ENCODE assay signal across 8 mouse cellular contexts in the genomic region with DNA sequence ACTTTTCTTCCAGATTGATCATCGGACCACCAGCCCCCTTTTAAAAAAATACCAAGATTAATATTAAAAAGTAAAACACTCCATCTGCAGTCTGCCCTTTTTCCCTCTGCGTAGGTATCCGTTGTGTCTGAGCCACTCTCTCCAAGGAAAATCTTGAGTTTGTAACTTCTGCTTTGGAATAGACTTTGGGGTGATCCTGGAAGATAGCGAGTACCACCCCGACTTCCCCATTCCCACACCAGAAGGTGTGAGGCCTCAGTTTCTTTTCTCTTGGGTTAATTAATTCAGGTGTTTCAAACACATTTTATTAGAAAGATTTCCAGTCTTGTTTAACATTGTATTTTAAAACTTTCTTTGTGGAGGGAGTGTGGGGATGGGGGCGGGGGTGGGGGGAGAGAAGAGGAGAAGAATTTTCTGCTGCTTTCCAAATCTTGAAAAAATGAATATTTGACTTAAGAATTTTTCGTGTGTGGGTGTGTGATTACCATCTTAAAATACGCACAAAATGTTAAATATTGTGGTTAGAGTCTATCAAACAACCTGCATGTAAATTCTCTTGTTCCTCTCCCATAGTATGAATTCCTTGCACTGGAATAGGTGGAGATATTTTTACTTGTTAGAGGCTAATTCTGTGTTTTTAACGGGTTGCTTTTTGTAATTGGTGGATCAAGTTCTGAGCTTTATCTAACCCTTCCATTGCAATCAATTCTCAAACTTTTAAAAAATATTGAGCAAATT. TPM values are rescaled to one million over a fixed set of nuclear protein-coding genes. Genes with fewer than 3 reads are reported as not detected.
DNase-seq lines count a peak whose midpoint lies in the region; ATAC-seq and TF ChIP-seq lines count a peak whose summit lies in the region.

No protein-coding gene starts in this region.

- TF ChIP-seq POLR2A in ES-Bruce4 (IDR thresholded peaks at IDR 0.05; ENCODE audit: insufficient read depth, low read length), result no peak

- peak overlapping the region; percentile 75 to 87 for H3K4me3 ChIP-seq in heart, embryonic 14.5 days (ENCODE audit: control insufficient read depth in 1 of 2, insufficient read depth in 1 of 2, low read depth in 1 of 2, low read length in 2 of 2)
- H3K4me3 ChIP-seq in ES-Bruce4 (ENCODE audit: low read depth, low read length), result peak overlapping the region; percentile 95
- peak overlapping the region; percentile 88 for H3K4me3 ChIP-seq in forebrain, embryonic 15.5 days
- peak overlapping the region; percentile 85 for H3K4me3 ChIP-seq in liver, embryonic 16.5 days (ENCODE audit: low read depth, low read length)

- DNase-seq in heart, adult 8-10 months (ENCODE audit: low spot score), result no peak
- DNase-seq in layer of hippocampus, adult 11-12 months (ENCODE audit: low spot score), result no peak
- DNase-seq in embryo, embryonic 9.5 days (ENCODE audit: extremely low spot score), result no peak
- no peak for DNase-seq in B cell, adult 2 months

- ATAC-seq in heart, embryonic 14.5 days (ENCODE audit: insufficient number of reproducible peaks, insufficient read depth, low FRiP score, low read depth), result no peak
- no peak for ATAC-seq in forebrain, embryonic 15.5 days (replicated peaks)
- no peak for ATAC-seq in liver, embryonic 16.5 days (ENCODE audit: low read depth)

- no peak for TF ChIP-seq CTCF in ES-Bruce4 (IDR thresholded peaks at IDR 0.05; ENCODE audit: low read depth, low read length)

- TF ChIP-seq EP300 in ES-Bruce4 (IDR thresholded peaks at IDR 0.05; ENCODE audit: insufficient read depth, low read depth, low read length), result no peak

- H3K4me1 ChIP-seq in heart, embryonic 14.5 days (ENCODE audit: control insufficient read depth in 2 of 2, insufficient read depth in 2 of 2, low read length in 2 of 2), result peaks cover 0 to 14% of the 10 kb centered on the region in 2 experiments; a peak in 2 of 4 replicates
- no peaks in the 10 kb centered on the region for H3K4me1 ChIP-seq in ES-Bruce4 (ENCODE audit: control insufficient read depth, insufficient read depth, low read length)
- H3K4me1 ChIP-seq in forebrain, embryonic 15.5 days, result peaks cover 44% of the 10 kb centered on the region
- peaks cover 11% of the 10 kb centered on the region for H3K4me1 ChIP-seq in liver, embryonic 16.5 days (ENCODE audit: control insufficient read depth, low read depth, low read length)

- H3K4me2 ChIP-seq in heart, embryonic 14.5 days (ENCODE audit: low read length), result peak overlapping the region; percentile 75
- H3K4me2 ChIP-seq in forebrain, embryonic 15.5 days (replicated peaks), result peak overlapping the region; percentile 65
- peak overlapping the region; percentile 69 for H3K4me2 ChIP-seq in liver, embryonic 16.5 days (ENCODE audit: low read depth, low read length)

- no peaks in the 10 kb centered on the region for H3K9me3 ChIP-seq in heart, embryonic 14.5 days (ENCODE audit: control insufficient read depth, low read length)
- no peaks in the 10 kb centered on the region for H3K9me3 ChIP-seq in ES-Bruce4 (replicated peaks; ENCODE audit: control insufficient read depth, insufficient read depth, low read length, poor library complexity, severe bottlenecking)
- H3K9me3 ChIP-seq in forebrain, embryonic 15.5 days, result no peaks in the 10 kb centered on the region
- no peaks in the 10 kb centered on the region for H3K9me3 ChIP-seq in liver, embryonic 16.5 days (replicated peaks; ENCODE audit: control insufficient read depth, low read length)

- H3K27ac ChIP-seq in heart, embryonic 14.5 days (replicated peaks in 1 of 2; ENCODE audit: control insufficient read depth in 1 of 2, insufficient read depth in 1 of 2, low read depth in 2 of 2, low read length in 2 of 2), result peak overlapping the region; percentile 93 to 97; a peak in 3 of 4 replicates
- no peak overlapping the region for H3K27ac ChIP-seq in ES-Bruce4 (ENCODE audit: insufficient read depth, low read length)
- H3K27ac ChIP-seq in forebrain, embryonic 15.5 days (replicated peaks), result peak overlapping the region; percentile 95
- H3K27ac ChIP-seq in liver, embryonic 16.5 days (ENCODE audit: low read length), result peak overlapping the region; percentile 90

- WGBS in heart, embryonic 14.5 days, result 4% methylated on average over 9 of the region's 9 CpGs
- 1% methylated on average over 9 of the region's 9 CpGs for WGBS in forebrain, embryonic 15.5 days
- WGBS in liver, embryonic 16.5 days (ENCODE audit: insufficient replicate concordance), result 5% methylated on average over 9 of the region's 9 CpGs

- H3K36me3 ChIP-seq in heart, embryonic 14.5 days (ENCODE audit: control insufficient read depth, insufficient read depth, low read length), result peaks cover 43% of the 10 kb centered on the region
- peaks cover 37% of the 10 kb centered on the region for H3K36me3 ChIP-seq in ES-Bruce4 (ENCODE audit: control insufficient read depth, insufficient read depth, low read length, poor library complexity, severe bottlenecking)
- H3K36me3 ChIP-seq in forebrain, embryonic 15.5 days, result peaks cover 24% of the 10 kb centered on the region
- peaks cover 28% of the 10 kb centered on the region for H3K36me3 ChIP-seq in liver, embryonic 16.5 days (ENCODE audit: control insufficient read depth, insufficient read depth)

- peak overlapping the region; percentile 86 for H3K9ac ChIP-seq in heart, embryonic 14.5 days (ENCODE audit: low read length)
- peak overlapping the region; percentile 91 for H3K9ac ChIP-seq in ES-Bruce4 (ENCODE audit: low read depth, poor library complexity, severe bottlenecking)
- H3K9ac ChIP-seq in forebrain, embryonic 15.5 days (replicated peaks), result peak overlapping the region; percentile 97
- H3K9ac ChIP-seq in liver, embryonic 16.5 days (ENCODE audit: low read depth, low read length), result peak overlapping the region; percentile 88

- H3K27me3 ChIP-seq in heart, embryonic 14.5 days (ENCODE audit: control insufficient read depth, insufficient read depth, low read length), result no peaks in the 10 kb centered on the region
- H3K27me3 ChIP-seq in ES-Bruce4 (ENCODE audit: control insufficient read depth, insufficient read depth, low read length, poor library complexity, severe bottlenecking), result no peaks in the 10 kb centered on the region
- no peaks in the 10 kb centered on the region for H3K27me3 ChIP-seq in forebrain, embryonic 15.5 days
- no peaks in the 10 kb centered on the region for H3K27me3 ChIP-seq in liver, embryonic 16.5 days (ENCODE audit: control insufficient read depth, insufficient read depth, low read depth, low read length)

RNA-seq across cellular contexts. Expression of a gene that starts 1.3 kb away (rescaled TPM):
- polyA plus RNA-seq in heart, embryonic 14.5 days (2014; fragmentation: Nextera tagmentation; extraction: Ambion mirVana), result 61.1 and 65.3 TPM in 2 replicates
- total RNA-seq in heart, adult 8-10 months (2022), result 10 to 100 TPM; 13.8 to 16.9 (median 15.0) TPM
- 102 and 104 TPM in 2 replicates for polyA plus RNA-seq in ES-Bruce4 (2011; ENCODE audit: insufficient read depth, insufficient read length, low read depth, missing spikeins)
- 73.9 and 80.2 TPM in 2 replicates for polyA plus RNA-seq in forebrain, embryonic 15.5 days (2015; fragmentation: Nextera tagmentation; extraction: Ambion mirVana)
- 20.6 and 25.6 TPM in 2 replicates for polyA plus RNA-seq in liver, embryonic 16.5 days (2015; fragmentation: Nextera tagmentation; extraction: Ambion mirVana)

RNA-seq across cellular contexts. Expression of a gene that starts 1.8 kb away (rescaled TPM):
- 7.5 and 8.0 TPM in 2 replicates for polyA plus RNA-seq in heart, embryonic 14.5 days (2014; fragmentation: Nextera tagmentation; extraction: Ambion mirVana)
- total RNA-seq in heart, adult 8-10 months (2022), result under 1 TPM; 0.25 to 0.55 (median 0.37) TPM
- 34.3 and 36.7 TPM in 2 replicates for polyA plus RNA-seq in ES-Bruce4 (2011; ENCODE audit: insufficient read depth, insufficient read length, low read depth, missing spikeins)
- 4.0 and 4.3 TPM in 2 replicates for polyA plus RNA-seq in forebrain, embryonic 15.5 days (2015; fragmentation: Nextera tagmentation; extraction: Ambion mirVana)
- 4.7 and 5.4 TPM in 2 replicates for polyA plus RNA-seq in liver, embryonic 16.5 days (2015; fragmentation: Nextera tagmentation; extraction: Ambion mirVana)

RNA-seq across cellular contexts. Expression of a gene that starts 16.5 kb away (rescaled TPM):
- polyA plus RNA-seq in heart, embryonic 14.5 days (2014; fragmentation: Nextera tagmentation; extraction: Ambion mirVana), result 18.5 and 21.3 TPM in 2 replicates
- total RNA-seq in heart, adult 8-10 months (2022), result 1 to 10 TPM; 4.5 to 9.5 (median 6.9) TPM
- 51.4 and 55.9 TPM in 2 replicates for polyA plus RNA-seq in ES-Bruce4 (2011; ENCODE audit: insufficient read depth, insufficient read length, low read depth, missing spikeins)
- polyA plus RNA-seq in forebrain, embryonic 15.5 days (2015; fragmentation: Nextera tagmentation; extraction: Ambion mirVana), result 86.9 and 90.3 TPM in 2 replicates
- 14.0 and 14.5 TPM in 2 replicates for polyA plus RNA-seq in liver, embryonic 16.5 days (2015; fragmentation: Nextera tagmentation; extraction: Ambion mirVana)

RNA-seq across cellular contexts. Expression of a gene that starts 23.8 kb away (rescaled TPM):
- 12.9 and 14.0 TPM in 2 replicates for polyA plus RNA-seq in heart, embryonic 14.5 days (2014; fragmentation: Nextera tagmentation; extraction: Ambion mirVana)
- total RNA-seq in heart, adult 8-10 months (2022), result 10 to 100 TPM in 1 of 4 experiments, 1 to 10 TPM in 3; 8.9 to 10.3 (median 9.5) TPM
- 27.1 and 28.9 TPM in 2 replicates for polyA plus RNA-seq in ES-Bruce4 (2011; ENCODE audit: insufficient read depth, insufficient read length, low read depth, missing spikeins)
- 22.2 and 22.6 TPM in 2 replicates for polyA plus RNA-seq in forebrain, embryonic 15.5 days (2015; fragmentation: Nextera tagmentation; extraction: Ambion mirVana)
- polyA plus RNA-seq in liver, embryonic 16.5 days (2015; fragmentation: Nextera tagmentation; extraction: Ambion mirVana), result 6.7 and 7.2 TPM in 2 replicates

RNA-seq across cellular contexts. Expression of a gene that starts 36.5 kb away (rescaled TPM):
- polyA plus RNA-seq in heart, embryonic 14.5 days (2014; fragmentation: Nextera tagmentation; extraction: Ambion mirVana), result 28.6 and 30.1 TPM in 2 replicates
- 10 to 100 TPM in 2 of 4 experiments, 1 to 10 TPM in 2; 9.1 to 12.0 (median 10.5) TPM for total RNA-seq in heart, adult 8-10 months (2022)
- polyA plus RNA-seq in ES-Bruce4 (2011; ENCODE audit: insufficient read depth, insufficient read length, low read depth, missing spikeins), result 6.3 TPM in 2 replicates
- polyA plus RNA-seq in forebrain, embryonic 15.5 days (2015; fragmentation: Nextera tagmentation; extraction: Ambion mirVana), result 187 TPM in 2 replicates
- 4.7 and 5.2 TPM in 2 replicates for polyA plus RNA-seq in liver, embryonic 16.5 days (2015; fragmentation: Nextera tagmentation; extraction: Ambion mirVana)
